Mouse (Mus musculus) embryonic fibroblast, embryonic 13.5 days (primary cell): ENCODE measurements around the gene Zfp536.

Experiments used
- CTCF ChIP-seq: IDR thresholded peaks from 2 replicates; pipeline ENCODE4 v1.5.1; 2011; ENCODE audit warnings: mild to moderate bottlenecking, control low read depth, low read length, moderate library complexity, borderline replicate concordance; ENCODE audit not compliant: insufficient read depth
- POLR2A ChIP-seq: IDR thresholded peaks from 2 replicates; pipeline ENCODE4 v1.6.1; 2011; ENCODE audit warnings: low read depth, mild to moderate bottlenecking, control low read depth, low read length, moderate library complexity

GRCm38 (mm10) chr7:37562505-37562904, 210.9 kb downstream of the Zfp536 start:
- no peak for TF ChIP-seq CTCF
- TF ChIP-seq POLR2A = no peak
